Mouse (Mus musculus): Measurements from ENCODE around the gene Gimap4.

DNA sequence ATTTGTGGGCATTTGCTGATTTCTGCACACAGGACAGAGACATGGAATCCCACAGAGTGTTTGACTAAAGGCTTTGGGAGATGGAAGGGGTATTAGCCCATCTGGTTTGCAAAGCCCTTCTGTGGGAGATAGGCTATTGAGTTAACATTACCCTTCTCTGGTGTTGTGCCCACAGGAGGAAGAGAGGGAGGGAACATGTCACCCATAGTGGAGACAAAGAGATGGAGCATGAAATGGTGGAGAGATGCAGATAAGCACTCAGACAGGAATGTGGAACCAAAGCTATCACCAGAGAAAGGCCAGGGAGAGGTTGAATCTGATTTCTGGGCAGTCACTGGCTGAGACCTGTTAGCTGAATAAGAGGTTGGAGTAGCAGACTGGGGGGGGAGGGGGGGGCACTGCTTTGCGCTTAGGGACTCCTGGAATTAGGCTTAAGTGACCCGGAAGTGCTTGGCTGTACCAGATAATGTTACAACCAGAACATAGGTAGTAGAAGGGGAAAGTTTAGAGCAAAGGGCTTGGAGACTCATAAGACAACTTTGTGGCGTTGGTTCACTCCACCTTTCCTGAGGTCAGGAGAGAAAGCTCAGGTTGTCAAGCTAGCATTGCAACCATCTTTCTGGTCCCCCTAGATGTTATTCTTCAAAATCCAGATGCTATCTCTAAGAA, 56.3 kb downstream of the Gimap4 start:
- no peak for TF ChIP-seq GATA1 (IDR thresholded peaks at IDR 0.05; ENCODE audit: low read length)
- no peak for TF ChIP-seq TAL1 (IDR thresholded peaks at IDR 0.05; ENCODE audit: low read length)

Data from erythroblast, embryonic 14.5 days (primary cell).